ENCODE assay signal across 7 mouse cellular contexts in genomic region chrX:105765005-105765706, GRCm38 (mm10). TPM values are rescaled to one million over a fixed set of nuclear protein-coding genes. Genes with fewer than 3 reads are reported as not detected.
DNase-seq lines count a peak whose midpoint lies in the region; ATAC-seq and TF ChIP-seq lines count a peak whose summit lies in the region.

No protein-coding gene starts in this region.

- 0 out of 2 replicates have a peak overlapping the region, but pooled peaks have one; percentile 36 for H3K4me3 ChIP-seq in thymus, adult 2 months (ENCODE audit: control insufficient read depth, insufficient read depth, low read length)
- peak overlapping the region; percentile 42 for H3K4me3 ChIP-seq in forebrain, postnatal 0 days (ENCODE audit: low read depth, low read length)
- peak overlapping the region; percentile 40 for H3K4me3 ChIP-seq in intestine, postnatal 0 days (ENCODE audit: low read depth, low read length)
- peak overlapping the region; percentile 43 for H3K4me3 ChIP-seq in midbrain, postnatal 0 days (ENCODE audit: low read depth, low read length)

- WGBS in thymus, adult 2 months, result 8% methylated on average over 32 of the region's 36 CpGs
- 34% methylated on average over 34 of the region's 36 CpGs for WGBS in forebrain, postnatal 0 days
- WGBS in intestine, postnatal 0 days, result 20% methylated on average over 29 of the region's 36 CpGs
- 18% methylated on average over 35 of the region's 36 CpGs for WGBS in midbrain, postnatal 0 days

- H3K9ac ChIP-seq in forebrain, postnatal 0 days, result no peak overlapping the region
- no peak overlapping the region for H3K9ac ChIP-seq in intestine, postnatal 0 days (ENCODE audit: low read depth, low read length)
- no peak overlapping the region for H3K9ac ChIP-seq in midbrain, postnatal 0 days (replicated peaks; ENCODE audit: low read length, poor library complexity, severe bottlenecking)

- H3K27me3 ChIP-seq in thymus, adult 2 months (ENCODE audit: control insufficient read depth, insufficient read depth, low read length), result peaks cover 4% of the 10 kb centered on the region; the same call in 1 of the 2 replicates
- H3K27me3 ChIP-seq in forebrain, postnatal 0 days (ENCODE audit: insufficient read depth, low read length), result peaks cover 5% of the 10 kb centered on the region; the same call in 1 of the 2 replicates
- peaks cover 27% of the 10 kb centered on the region for H3K27me3 ChIP-seq in intestine, postnatal 0 days (replicated peaks; ENCODE audit: control insufficient read depth, insufficient read depth, low read length)
- peaks cover 25% of the 10 kb centered on the region for H3K27me3 ChIP-seq in midbrain, postnatal 0 days (ENCODE audit: insufficient read depth, low read length)

- no peak overlapping the region for H3K27ac ChIP-seq in thymus, adult 2 months (ENCODE audit: control insufficient read depth, insufficient read depth, low read length)
- H3K27ac ChIP-seq in forebrain, postnatal 0 days (ENCODE audit: low read depth, low read length), result no peak overlapping the region
- H3K27ac ChIP-seq in intestine, postnatal 0 days (ENCODE audit: low read depth, low read length), result no peak overlapping the region
- no peak overlapping the region for H3K27ac ChIP-seq in midbrain, postnatal 0 days (ENCODE audit: low read depth, low read length)

- no peaks in the 10 kb centered on the region for H3K9me3 ChIP-seq in forebrain, postnatal 0 days (ENCODE audit: low read length)
- no peaks in the 10 kb centered on the region for H3K9me3 ChIP-seq in intestine, postnatal 0 days (ENCODE audit: control insufficient read depth)
- H3K9me3 ChIP-seq in midbrain, postnatal 0 days (ENCODE audit: low read length), result no peaks in the 10 kb centered on the region

- TF ChIP-seq CTCF in thymus, adult 2 months (IDR thresholded peaks at IDR 0.05; ENCODE audit: borderline replicate concordance, control insufficient read depth, extremely low read depth, insufficient read depth, low read length, poor library complexity), result no peak
- no peak for TF ChIP-seq CTCF in forebrain, postnatal 0 days (IDR thresholded peaks at IDR 0.05; ENCODE audit: low read depth)
- TF ChIP-seq CTCF in intestine, postnatal 0 days (IDR thresholded peaks at IDR 0.05; ENCODE audit: low read depth), result no peak
- TF ChIP-seq CTCF in midbrain, postnatal 0 days (IDR thresholded peaks at IDR 0.05), result no peak

- TF ChIP-seq POLR2A in thymus, adult 2 months (IDR thresholded peaks at IDR 0.05; ENCODE audit: control insufficient read depth, extremely low read depth, insufficient read depth, low read length, poor library complexity), result no peak

- peaks cover 5% of the 10 kb centered on the region for H3K4me1 ChIP-seq in thymus, adult 2 months (replicated peaks; ENCODE audit: control insufficient read depth, insufficient read depth, low read length)
- no peaks in the 10 kb centered on the region for H3K4me1 ChIP-seq in forebrain, postnatal 0 days (ENCODE audit: insufficient read depth)
- no peaks in the 10 kb centered on the region for H3K4me1 ChIP-seq in intestine, postnatal 0 days (replicated peaks; ENCODE audit: control insufficient read depth, insufficient read depth, low read length)
- no peaks in the 10 kb centered on the region for H3K4me1 ChIP-seq in midbrain, postnatal 0 days (ENCODE audit: insufficient read depth, low read length)

- DNase-seq in thymus, adult 2 months, result peak; percentile 1
- no peak for DNase-seq in thymus, postnatal 10 days (ENCODE audit: low spot score in 2 of 2)
- DNase-seq in forebrain, postnatal 0 days, result peak; percentile 2
- DNase-seq in midbrain, postnatal 0 days (ENCODE audit: low spot score), result no peak
- DNase-seq in thymus, postnatal 0 days (ENCODE audit: low spot score), result no peak
- no peak for DNase-seq in frontal cortex, postnatal 10 days (ENCODE audit: low spot score in 2 of 2)

- peak overlapping the region; percentile 68 for H3K4me2 ChIP-seq in forebrain, postnatal 0 days (ENCODE audit: low read depth)
- peak overlapping the region; percentile 70 for H3K4me2 ChIP-seq in intestine, postnatal 0 days (replicated peaks; ENCODE audit: low read depth)
- H3K4me2 ChIP-seq in midbrain, postnatal 0 days (ENCODE audit: low read depth, low read length, poor library complexity, severe bottlenecking), result peak overlapping the region; percentile 63

- no peak for ATAC-seq in forebrain, postnatal 0 days
- no peak for ATAC-seq in intestine, postnatal 0 days
- peak; percentile 20; the same call in 1 of the 2 replicates for ATAC-seq in midbrain, postnatal 0 days (ENCODE audit: low FRiP score)

- H3K36me3 ChIP-seq in thymus, adult 2 months (ENCODE audit: control insufficient read depth, insufficient read depth, low read length), result no peaks in the 10 kb centered on the region
- H3K36me3 ChIP-seq in forebrain, postnatal 0 days (ENCODE audit: insufficient read depth), result no peaks in the 10 kb centered on the region
- H3K36me3 ChIP-seq in intestine, postnatal 0 days (ENCODE audit: control insufficient read depth, insufficient read depth), result no peaks in the 10 kb centered on the region
- no peaks in the 10 kb centered on the region for H3K36me3 ChIP-seq in midbrain, postnatal 0 days (ENCODE audit: insufficient read depth, low read length)

RNA-seq across cellular contexts. Expression of gene Fgf16, which starts 1.1 kb away (rescaled TPM):
- 0.14 and 0.86 TPM in 2 replicates for polyA plus RNA-seq in thymus, adult 2 months (2012; rRNA removed)
- 0.33 and 1.0 TPM in 2 replicates for total RNA-seq in forebrain, postnatal 0 days (2014; rRNA removed)
- 0.25 and 0.36 TPM in 2 replicates for polyA plus RNA-seq in forebrain, postnatal 0 days (2015; fragmentation: Nextera tagmentation; extraction: Ambion mirVana)
- polyA plus RNA-seq in intestine, postnatal 0 days (2015; fragmentation: Nextera tagmentation; extraction: Ambion mirVana), result 0.27 and 0.33 TPM in 2 replicates
- total RNA-seq in midbrain, postnatal 0 days (2014; rRNA removed), result not detected in 2 replicates
- polyA plus RNA-seq in midbrain, postnatal 0 days (2015; fragmentation: Nextera tagmentation; extraction: Ambion mirVana), result 0.12 and 0.20 TPM in 2 replicates
- polyA plus RNA-seq in thymus, postnatal 0 days (2015; fragmentation: Nextera tagmentation; extraction: Ambion mirVana), result 0.43 and 0.49 TPM in 2 replicates

Comparison
In these comparisons a context has a peak if more than half of its experiments do, and no peak if none do; other contexts are left out.
1. DNase-seq: peak in thymus, adult 2 months (single experiment) and forebrain, postnatal 0 days (single experiment); none in thymus, postnatal 10 days (0 of 2), midbrain, postnatal 0 days (single experiment), thymus, postnatal 0 days (single experiment) and frontal cortex, postnatal 10 days (0 of 2).
2. Peak in every context shown above with its lines, with median percentiles within 50 percentile points of each other: H3K4me3 ChIP-seq and H3K4me2 ChIP-seq.